Mouse (Mus musculus) brown adipose tissue, adult 24 weeks (tissue): Measurements from ENCODE around the gene Epc2. TPM values are rescaled to one million over a fixed set of nuclear protein-coding genes. Genes with fewer than 3 reads are reported as not detected.
"Not testable (repeated sequence)": the region's sequence is repeated elsewhere in the genome, so short reads cannot be mapped to it uniquely, and the experiment has no call there.

Experiments used
- H3K27ac ChIP-seq: fragments of 200-500 bp; replicated peaks from 2 replicates; pipeline ENCODE4 v1.5.1; 2012; ENCODE audit warnings: low read depth, mild to moderate bottlenecking, low read length
- H3K4me1 ChIP-seq: fragments of 200-500 bp; 2 replicates; pipeline ENCODE4 v1.6.1; 2012; ENCODE audit warnings: low read length, mixed read lengths; ENCODE audit not compliant: control insufficient read depth, insufficient read depth, insufficient read length
- H3K4me3 ChIP-seq: fragments of 200-500 bp; 2 replicates; pipeline ENCODE4 v1.5.1; 2012; ENCODE audit warnings: low read depth, mild to moderate bottlenecking, low read length, moderate library complexity; ENCODE audit not compliant: insufficient read depth
- polyA plus RNA-seq: library from polyadenylated mRNA; stranded (reverse); fragments of >200 nt; gene quantifications from 2 replicates; pipeline ENCODE4 v1.2.4, GENCODE M21; 2012; ENCODE audit not compliant: missing spikeins, insufficient read depth, insufficient read length

Epc2 gene
- polyA plus RNA-seq, 1 experiment = 9.0 TPM

DNA sequence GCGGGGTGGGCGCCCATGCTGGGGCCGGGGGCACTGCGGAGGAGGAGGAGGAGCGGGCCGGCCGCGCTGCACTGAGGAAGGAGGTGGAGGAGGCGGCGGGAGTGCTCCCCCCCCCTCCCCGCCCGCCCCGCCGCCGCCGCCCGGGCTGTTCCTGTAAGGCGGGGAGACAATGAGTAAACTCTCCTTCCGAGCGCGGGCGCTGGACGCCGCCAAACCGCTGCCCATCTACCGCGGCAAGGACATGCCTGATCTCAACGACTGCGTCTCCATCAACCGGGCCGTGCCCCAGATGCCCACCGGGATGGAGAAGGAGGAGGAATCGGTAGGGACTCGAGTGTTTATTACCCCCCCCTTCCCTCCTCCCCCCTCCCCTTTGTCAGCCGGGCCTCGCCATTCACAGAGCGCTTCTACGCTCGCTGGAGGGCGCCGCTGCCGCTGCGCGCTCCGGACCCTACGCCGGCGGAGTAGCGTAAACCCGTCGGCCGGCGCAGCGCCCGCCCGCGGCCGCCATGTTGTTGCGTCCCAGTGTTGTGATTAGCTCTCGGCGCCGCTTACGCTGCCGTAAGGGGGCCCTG, 438 bp downstream of the Epc2 start:
- H3K4me3 ChIP-seq = peak overlapping the region; percentile 97
- H3K27ac ChIP-seq = peak overlapping the region; percentile 100
- peaks cover 2% of the 10 kb centered on the region for H3K4me1 ChIP-seq

- H3K4me1 ChIP-seq = peaks cover 2% of the 10 kb centered on the region
- H3K27ac ChIP-seq = no peak overlapping the region
- peak overlapping the region; percentile 89 for H3K4me3 ChIP-seq
These were observed 1.3 kb downstream of the Epc2 start for GRCm38 (mm10) chr2:49452451-49453081.

- peaks cover 2% of the 10 kb centered on the region for H3K4me1 ChIP-seq
- H3K27ac ChIP-seq = no peak overlapping the region
- H3K4me3 ChIP-seq = no peak overlapping the region
These were observed 6.5 kb downstream of the Epc2 start for GRCm38 (mm10) chr2:49457797-49458196.

GRCm38 (mm10) chr2:49465672-49466222, 14.5 kb downstream of the Epc2 start:
- peaks cover 3% of the 10 kb centered on the region; the same call in 1 of the 2 replicates for H3K4me1 ChIP-seq
- H3K27ac ChIP-seq = no peak overlapping the region
- no peak overlapping the region for H3K4me3 ChIP-seq

DNA sequence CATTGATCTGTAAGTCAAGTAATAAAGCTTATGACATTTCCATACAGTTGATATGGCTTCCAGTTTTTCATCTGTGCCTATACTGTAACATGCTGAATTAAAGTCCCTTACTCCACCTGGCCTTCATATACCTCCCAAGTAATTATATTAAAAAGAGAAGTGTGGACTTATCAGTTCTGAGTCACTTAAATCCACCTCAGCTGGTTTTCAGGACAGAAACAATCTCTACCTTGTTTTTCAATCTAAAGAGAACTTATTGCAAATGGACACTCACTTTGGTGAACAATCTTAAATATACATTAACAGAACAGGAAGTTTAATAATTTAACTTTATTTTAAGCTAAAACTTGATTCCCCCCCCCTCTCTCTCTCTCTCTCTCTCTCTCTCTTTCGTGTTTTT, 15.8 kb downstream of the Epc2 start:
- H3K4me1 ChIP-seq = peaks cover 6% of the 10 kb centered on the region; the same call in 1 of the 2 replicates
- H3K27ac ChIP-seq = no peak overlapping the region
- no peak overlapping the region for H3K4me3 ChIP-seq

GRCm38 (mm10) chr2:49471188-49471587, 19.9 kb downstream of the Epc2 start:
- Histone ChIP-seq H3K4me1 (peaks cover 8% of the 10 kb centered on the region; the same call in 1 of the 2 replicates), H3K4me3 (no peak overlapping the region)

GRCm38 (mm10) chr2:49471641-49472355, 20.5 kb downstream of the Epc2 start:
- Histone ChIP-seq H3K4me1 (peaks cover 8% of the 10 kb centered on the region; the same call in 1 of the 2 replicates), H3K4me3 (no peak overlapping the region), H3K27ac (no peak overlapping the region)

More at GRCm38 (mm10) chr2:49471188-49471587, 19.9 kb downstream of the Epc2 start:
- no peak overlapping the region for H3K27ac ChIP-seq

GRCm38 (mm10) chr2:49472443-49472842, 21.2 kb downstream of the Epc2 start:
- no peak overlapping the region for H3K27ac ChIP-seq
- H3K4me1 ChIP-seq = peaks cover 8% of the 10 kb centered on the region; the same call in 1 of the 2 replicates
- H3K4me3 ChIP-seq = no peak overlapping the region

- no peak overlapping the region for H3K4me3 ChIP-seq
- no peaks in the 10 kb centered on the region for H3K4me1 ChIP-seq
- H3K27ac ChIP-seq = no peak overlapping the region
These were observed 30.9 kb downstream of the Epc2 start for GRCm38 (mm10) chr2:49482146-49482545.

DNA sequence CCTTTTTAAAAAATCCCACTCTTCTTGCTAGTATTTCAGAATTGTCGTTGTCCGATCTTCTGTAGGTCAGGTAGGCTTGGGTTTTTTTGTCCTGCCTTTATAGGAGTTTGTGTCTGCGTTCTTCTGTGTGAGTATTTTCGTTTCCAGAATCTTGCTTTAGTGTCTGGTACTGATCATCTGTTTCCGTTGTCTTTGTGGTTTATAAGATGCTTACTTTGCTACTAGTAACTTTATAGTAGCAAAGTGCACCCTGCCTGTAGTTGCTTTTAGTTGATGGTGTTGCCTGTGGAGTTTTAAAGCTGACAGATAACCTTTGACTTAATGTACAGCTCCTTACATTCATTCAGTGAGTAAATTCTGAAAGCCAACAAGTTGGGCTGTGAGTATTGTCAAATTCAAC, 32.1 kb downstream of the Epc2 start:
- no peak overlapping the region for H3K4me3 ChIP-seq
- no peak overlapping the region for H3K27ac ChIP-seq
- no peaks in the 10 kb centered on the region for H3K4me1 ChIP-seq

GRCm38 (mm10) chr2:49501435-49501834, 50.1 kb downstream of the Epc2 start:
- Histone ChIP-seq H3K4me3 (no peak overlapping the region), H3K27ac (no peak overlapping the region), H3K4me1 (no peaks in the 10 kb centered on the region)

DNA sequence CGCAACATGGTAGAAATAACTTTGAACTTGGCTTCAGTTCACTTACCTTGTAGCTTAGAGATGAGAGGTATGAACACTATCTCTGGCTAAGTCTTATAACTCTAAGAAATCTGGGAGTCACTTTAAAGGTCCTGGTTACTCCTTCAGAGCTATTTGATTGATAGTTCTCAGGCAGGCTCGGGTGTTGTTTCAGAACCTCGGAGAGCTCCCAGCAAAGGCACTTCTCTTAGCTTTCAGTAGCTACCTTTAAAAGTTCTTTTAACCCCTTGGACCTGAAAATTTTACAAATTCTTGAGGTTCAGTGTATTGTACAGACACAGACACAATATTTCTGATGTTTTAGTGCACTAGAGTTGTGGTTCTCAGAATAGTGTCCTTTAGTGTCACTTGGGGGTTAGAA, 52.3 kb downstream of the Epc2 start:
- H3K27ac ChIP-seq = no peak overlapping the region
- H3K4me3 ChIP-seq = no peak overlapping the region
- H3K4me1 ChIP-seq = no peaks in the 10 kb centered on the region

GRCm38 (mm10) chr2:49505151-49505550, 53.9 kb downstream of the Epc2 start:
- not testable (repeated sequence) for H3K4me1 ChIP-seq, H3K4me3 ChIP-seq, H3K27ac ChIP-seq

GRCm38 (mm10) chr2:49510832-49511231, 59.5 kb downstream of the Epc2 start:
- H3K4me1 ChIP-seq = no peaks in the 10 kb centered on the region
- H3K27ac ChIP-seq = no peak overlapping the region
- H3K4me3 ChIP-seq = no peak overlapping the region

DNA sequence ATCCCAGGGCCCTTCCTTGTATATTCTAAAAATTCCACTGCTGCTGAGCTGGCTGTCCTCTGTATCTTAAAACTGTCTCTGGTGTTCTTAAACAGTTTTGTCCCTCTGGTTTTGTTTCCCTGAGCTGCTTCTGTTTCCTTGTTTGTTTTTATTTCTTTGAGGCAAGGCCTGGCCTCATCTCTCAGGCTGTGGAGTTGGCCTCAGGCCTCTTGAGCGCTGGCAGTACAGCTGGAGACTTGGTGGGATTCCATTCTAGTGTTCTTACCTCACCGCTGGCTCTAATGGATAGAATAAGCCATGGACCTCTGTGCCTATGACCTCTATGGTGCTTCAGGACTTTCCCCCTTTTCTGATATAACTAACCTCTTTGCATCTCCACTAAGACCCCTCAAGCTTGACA, 64.7 kb downstream of the Epc2 start:
- Histone ChIP-seq H3K4me3 (no peak overlapping the region), H3K27ac (no peak overlapping the region), H3K4me1 (no peaks in the 10 kb centered on the region)
